Mouse (Mus musculus) kidney, embryonic 14.5 days (tissue): ENCODE measurements around the gene Itk. TPM values are rescaled to one million over a fixed set of nuclear protein-coding genes. Genes with fewer than 3 reads are reported as not detected.
A peak's percentile ranks its signal among the peaks of the same experiment; 100 is the strongest.

ENCODE experiments used
- ATAC-seq: fragments of 200-750 bp; cut with Nextera tagmentation; 2 replicates; pipeline ENCODE4 v1.8.0; 2017; ENCODE audit warnings: moderate number of reproducible peaks, mild to moderate bottlenecking, moderate TSS enrichment, moderate library complexity; ENCODE audit not compliant: low FRiP score, low TSS enrichment
- H3K27ac ChIP-seq: fragments of 300-500 bp; sonication (generic); 2 replicates; pipeline ENCODE4 v1.5.1; 2014; ENCODE audit warnings: low read depth, mild to moderate bottlenecking, low read length, moderate library complexity, mixed read lengths
- H3K27me3 ChIP-seq: fragments of 300-500 bp; sonication (generic); 2 replicates; pipeline ENCODE4 v1.6.1; 2014; ENCODE audit warnings: mild to moderate bottlenecking, low read length; ENCODE audit not compliant: control insufficient read depth, insufficient read depth
- H3K36me3 ChIP-seq: fragments of 300-500 bp; sonication (generic); 2 replicates; pipeline ENCODE4 v1.6.1; 2014; ENCODE audit warnings: low read length, mixed read lengths; ENCODE audit not compliant: control insufficient read depth, insufficient read depth
- H3K4me1 ChIP-seq: fragments of 300-500 bp; sonication (generic); 2 replicates; pipeline ENCODE4 v1.6.1; 2014; ENCODE audit warnings: low read length, mixed read lengths; ENCODE audit not compliant: control insufficient read depth, insufficient read depth
- H3K4me2 ChIP-seq: fragments of 300-500 bp; sonication (generic); replicated peaks from 2 replicates; pipeline ENCODE4 v1.6.1; 2014; ENCODE audit warnings: low read depth, mild to moderate bottlenecking, low read length
- H3K4me3 ChIP-seq: fragments of 300-500 bp; sonication (generic); 2 replicates; pipeline ENCODE4 v1.5.1; 2014; ENCODE audit warnings: mild to moderate bottlenecking, low read length
- H3K9ac ChIP-seq: fragments of 300-500 bp; sonication (generic); 2 replicates; pipeline ENCODE4 v1.6.1; 2014; ENCODE audit warnings: low read depth, mild to moderate bottlenecking, low read length, moderate library complexity
- H3K9me3 ChIP-seq: fragments of 300-500 bp; sonication (generic); 2 replicates; pipeline ENCODE4 v1.6.1; 2016; ENCODE audit warnings: low read length; ENCODE audit not compliant: control insufficient read depth
- WGBS: fragments of 180-500 bp; shearing (Covaris S2); extraction: QIAGEN DNeasy Blood & Tissue Kit; methylation state at CpG from one replicate; pipeline ENCODE4 v1.1.7; 2014; 5-methylcytosine and 5-hydroxymethylcytosine counted together
- polyA plus RNA-seq: library from polyadenylated mRNA; unstranded; fragments of >200 nt; fragmentation: Nextera tagmentation; extraction: Ambion mirVana; gene quantifications from 2 replicates; pipeline ENCODE4 v1.2.1, GENCODE M21; 2014

The Itk gene
- polyA plus RNA-seq, 1 experiment from 2014 or later, result 0.58 TPM

DNA sequence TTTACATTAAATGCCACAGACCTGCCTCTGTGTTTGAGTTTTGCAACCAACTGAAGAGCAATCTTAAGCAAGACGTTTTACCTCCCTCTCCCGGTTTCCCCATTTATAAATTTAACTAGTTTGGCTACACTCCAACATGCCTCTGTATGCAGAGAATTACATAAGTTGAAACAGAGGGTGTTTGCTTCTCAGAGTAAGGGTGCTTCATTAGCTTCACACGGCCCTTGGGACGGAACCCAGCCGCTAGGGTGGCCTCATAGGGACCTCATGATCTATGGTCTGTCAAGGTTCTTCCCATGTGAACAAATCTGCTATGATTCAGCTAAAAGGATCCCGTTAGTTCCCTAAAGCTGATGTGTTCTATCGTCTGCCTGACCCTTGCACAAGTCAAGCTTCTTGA lies 74.8 kb downstream of the Itk start:
- 52% methylated on average over 7 of the region's 7 CpGs for WGBS

DNA sequence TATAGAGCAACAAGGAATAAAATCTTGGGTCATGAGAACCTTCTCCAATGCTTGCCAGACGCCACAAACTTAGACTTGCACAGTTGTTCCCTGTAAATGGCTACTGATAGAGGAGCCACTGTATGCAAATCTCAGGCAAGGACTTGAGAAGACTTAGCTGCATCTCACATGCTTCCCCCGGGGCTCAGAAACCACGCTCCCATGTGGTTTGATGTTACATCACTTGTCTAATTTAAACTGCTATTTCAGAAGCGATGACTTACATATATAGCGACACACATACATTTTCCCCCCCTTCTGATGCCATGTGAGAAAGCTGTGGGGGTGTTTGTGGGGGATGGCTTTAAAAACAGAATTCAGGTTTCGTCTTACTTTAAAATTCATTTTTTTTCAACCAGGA lies 75.5 kb downstream of the Itk start:
- H3K9me3 ChIP-seq, result no peaks in the 10 kb centered on the region
- WGBS, result 67% methylated on average over 6 of the region's 6 CpGs
- peaks cover 8% of the 10 kb centered on the region; the same call in 1 of the 2 replicates for H3K4me1 ChIP-seq
- no peak for ATAC-seq
- H3K4me2 ChIP-seq, result no peak overlapping the region
- no peak overlapping the region for H3K27ac ChIP-seq
- H3K36me3 ChIP-seq, result no peaks in the 10 kb centered on the region
- H3K4me3 ChIP-seq, result no peak overlapping the region
- no peak overlapping the region for H3K9ac ChIP-seq
- H3K27me3 ChIP-seq, result no peaks in the 10 kb centered on the region

More for the DNA sequence above, 74.8 kb downstream of the Itk start:
- no peak for ATAC-seq
- no peak overlapping the region for H3K4me3 ChIP-seq
- no peak overlapping the region for H3K27ac ChIP-seq
- no peaks in the 10 kb centered on the region for H3K27me3 ChIP-seq
- H3K36me3 ChIP-seq, result no peaks in the 10 kb centered on the region
- no peak overlapping the region for H3K9ac ChIP-seq
- H3K4me2 ChIP-seq, result no peak overlapping the region
- no peaks in the 10 kb centered on the region for H3K9me3 ChIP-seq
- H3K4me1 ChIP-seq, result peaks cover 8% of the 10 kb centered on the region; the same call in 1 of the 2 replicates

DNA sequence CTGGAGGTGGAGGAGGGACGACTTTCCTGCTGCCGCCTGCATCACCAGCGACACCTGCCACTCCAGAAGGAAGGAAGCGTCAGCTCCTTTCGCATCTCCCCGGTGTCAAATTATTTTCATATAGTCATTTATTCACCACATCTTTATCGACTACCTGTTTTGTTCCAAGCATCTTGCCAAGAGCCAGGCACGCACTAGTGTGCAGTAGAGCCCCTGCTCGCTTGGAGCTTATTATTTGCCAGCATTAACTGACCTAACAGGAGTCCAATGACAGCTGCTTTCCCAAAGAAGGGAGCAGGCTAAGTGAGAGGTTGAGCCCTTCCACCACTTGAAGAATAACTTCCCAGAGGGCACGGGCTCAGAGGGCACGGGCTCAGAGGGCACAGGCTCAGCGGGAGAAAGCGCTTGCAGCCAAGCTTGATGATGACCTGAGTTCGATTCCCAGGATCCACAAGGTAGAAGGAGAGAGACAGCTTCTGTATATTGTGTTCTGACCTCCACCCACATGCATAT lies 76.7 kb downstream of the Itk start, which contains the start of gene Cyfip2:
Cyfip2 (minus strand) TSS at position 337 of the 513 bp plus-strand sequence.
- H3K36me3 ChIP-seq, result no peaks in the 10 kb centered on the region
- ATAC-seq, result 0 out of 2 replicates have a peak, but pooled peaks have one; percentile 7
- WGBS, result 7% methylated on average over 14 of the region's 14 CpGs
- peak within 1 kb of the TSS; percentile 70 for H3K9ac ChIP-seq
- peaks cover 8% of the 10 kb centered on the region; the same call in 1 of the 2 replicates for H3K4me1 ChIP-seq
- H3K4me2 ChIP-seq, result peak within 1 kb of the TSS; percentile 94
- peak within 1 kb of the TSS; percentile 24; the same call in 1 of the 2 replicates for H3K27ac ChIP-seq
- no peaks in the 10 kb centered on the region for H3K9me3 ChIP-seq
- no peaks in the 10 kb centered on the region for H3K27me3 ChIP-seq
- peak within 1 kb of the TSS; percentile 72 for H3K4me3 ChIP-seq

DNA sequence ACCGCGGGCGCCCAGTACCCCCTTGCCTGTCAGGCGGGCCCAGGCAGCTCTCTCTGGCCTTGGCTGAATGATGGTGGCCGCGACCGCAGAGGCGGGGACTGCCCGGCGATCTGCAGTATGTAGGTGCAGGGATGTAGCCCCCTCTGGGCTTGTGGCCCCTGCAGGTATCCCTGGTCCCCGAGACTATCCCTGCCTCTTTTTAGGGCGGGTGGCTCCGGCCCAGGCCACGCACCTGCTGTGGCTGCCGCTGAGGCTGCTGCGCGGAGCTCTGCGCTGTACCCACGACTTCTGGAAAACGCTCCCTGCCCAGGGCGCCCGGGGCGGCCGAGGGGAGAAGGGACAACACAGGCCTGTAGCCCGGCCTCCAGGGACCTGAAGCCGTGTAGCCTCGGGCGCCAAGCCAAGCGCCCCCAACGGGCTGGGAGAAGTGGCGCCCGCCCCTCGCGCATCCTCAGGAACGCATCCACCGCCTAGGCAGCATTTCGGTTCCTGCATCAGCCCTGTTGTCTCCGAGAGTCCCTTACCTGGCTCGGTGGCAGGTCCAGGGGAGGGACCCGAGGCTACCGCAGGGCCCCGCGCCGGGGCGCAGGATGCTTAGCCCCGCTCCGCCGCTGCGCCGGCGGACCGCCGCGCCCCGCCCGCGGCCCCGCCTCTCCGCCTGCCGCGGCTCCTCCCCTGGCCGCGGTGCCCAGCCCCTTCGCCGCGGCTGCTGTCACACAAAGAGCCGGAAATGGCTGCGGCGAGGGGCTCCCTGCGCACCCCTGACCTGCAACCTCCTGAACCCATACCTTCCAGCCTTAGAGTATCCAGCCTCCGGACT lies 77.4 kb downstream of the Itk start:
- peak overlapping the region; percentile 72 for H3K4me3 ChIP-seq
- H3K27me3 ChIP-seq, result no peaks in the 10 kb centered on the region
- H3K4me1 ChIP-seq, result peaks cover 8% of the 10 kb centered on the region; the same call in 1 of the 2 replicates
- H3K27ac ChIP-seq, result peak overlapping the region; percentile 24; the same call in 1 of the 2 replicates
- ATAC-seq, result peak; percentile 89
- H3K9ac ChIP-seq, result peak overlapping the region; percentile 70
- peak overlapping the region; percentile 94 for H3K4me2 ChIP-seq
- 0% methylated on average over 54 of the region's 71 CpGs for WGBS
- H3K36me3 ChIP-seq, result no peaks in the 10 kb centered on the region
- H3K9me3 ChIP-seq, result no peaks in the 10 kb centered on the region

DNA sequence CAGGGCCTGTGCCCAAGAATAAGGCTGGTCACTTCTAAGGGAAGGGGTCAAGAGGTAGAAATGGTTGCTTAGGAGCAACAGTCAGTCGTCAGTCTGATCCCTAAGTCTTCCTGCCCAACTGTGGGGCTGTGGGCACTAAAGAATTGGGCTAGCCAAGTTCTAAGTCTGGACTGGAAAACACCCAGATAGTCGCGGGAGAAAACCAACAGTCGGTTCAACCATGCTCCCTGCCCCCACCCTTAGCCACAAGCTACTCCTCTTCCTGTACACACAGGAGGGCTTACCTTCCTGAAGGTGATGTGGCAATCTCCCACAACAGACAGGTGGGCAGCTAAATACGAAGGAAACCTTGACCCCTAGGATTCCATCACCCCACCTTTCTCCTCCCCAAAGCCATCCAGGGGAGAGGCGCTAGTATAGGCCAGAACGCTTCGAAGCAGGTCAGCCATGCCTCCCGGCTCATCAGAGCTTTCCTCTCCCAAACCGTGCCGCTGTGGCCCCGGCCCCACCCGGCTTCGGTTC lies 78.1 kb downstream of the Itk start:
- ATAC-seq, result no peak; the same call in 1 of the 2 replicates
- WGBS, result 11% methylated on average over 14 of the region's 14 CpGs
- peak overlapping the region; percentile 94 for H3K4me2 ChIP-seq
- no peaks in the 10 kb centered on the region for H3K36me3 ChIP-seq
- peak overlapping the region; percentile 72 for H3K4me3 ChIP-seq
- H3K9ac ChIP-seq, result peak overlapping the region; percentile 70
- H3K27me3 ChIP-seq, result no peaks in the 10 kb centered on the region
- peaks cover 8% of the 10 kb centered on the region; the same call in 1 of the 2 replicates for H3K4me1 ChIP-seq
- no peak overlapping the region for H3K27ac ChIP-seq
- H3K9me3 ChIP-seq, result no peaks in the 10 kb centered on the region

DNA sequence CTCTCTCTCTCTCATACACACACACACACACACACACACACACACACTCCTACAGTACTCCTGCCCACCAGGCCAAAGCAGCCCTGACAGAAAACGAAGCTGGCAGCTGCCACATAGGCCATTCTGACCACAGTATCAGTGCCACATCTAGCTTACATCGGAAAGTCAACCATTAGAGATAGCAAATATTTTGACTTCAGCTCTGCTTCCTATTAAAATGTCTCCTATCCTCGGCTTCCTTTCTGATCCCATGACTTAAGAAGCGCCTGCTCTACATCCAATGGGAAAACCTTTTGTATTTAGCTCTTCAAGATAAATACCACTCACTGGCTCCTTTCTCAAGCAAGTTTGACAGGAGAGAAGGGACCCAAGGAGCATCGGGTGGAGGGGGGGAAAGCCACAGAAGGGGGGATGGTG lies 78.7 kb downstream of the Itk start:
- 76% methylated on average over 5 of the region's 5 CpGs for WGBS
- H3K4me3 ChIP-seq, result peak overlapping the region; percentile 72; the same call in 1 of the 2 replicates
- no peaks in the 10 kb centered on the region for H3K27me3 ChIP-seq
- no peaks in the 10 kb centered on the region for H3K36me3 ChIP-seq
- H3K4me1 ChIP-seq, result peaks cover 8% of the 10 kb centered on the region; the same call in 1 of the 2 replicates
- H3K27ac ChIP-seq, result no peak overlapping the region
- H3K9me3 ChIP-seq, result no peaks in the 10 kb centered on the region
- ATAC-seq, result no peak
- H3K9ac ChIP-seq, result no peak overlapping the region
- peak overlapping the region; percentile 94 for H3K4me2 ChIP-seq

DNA sequence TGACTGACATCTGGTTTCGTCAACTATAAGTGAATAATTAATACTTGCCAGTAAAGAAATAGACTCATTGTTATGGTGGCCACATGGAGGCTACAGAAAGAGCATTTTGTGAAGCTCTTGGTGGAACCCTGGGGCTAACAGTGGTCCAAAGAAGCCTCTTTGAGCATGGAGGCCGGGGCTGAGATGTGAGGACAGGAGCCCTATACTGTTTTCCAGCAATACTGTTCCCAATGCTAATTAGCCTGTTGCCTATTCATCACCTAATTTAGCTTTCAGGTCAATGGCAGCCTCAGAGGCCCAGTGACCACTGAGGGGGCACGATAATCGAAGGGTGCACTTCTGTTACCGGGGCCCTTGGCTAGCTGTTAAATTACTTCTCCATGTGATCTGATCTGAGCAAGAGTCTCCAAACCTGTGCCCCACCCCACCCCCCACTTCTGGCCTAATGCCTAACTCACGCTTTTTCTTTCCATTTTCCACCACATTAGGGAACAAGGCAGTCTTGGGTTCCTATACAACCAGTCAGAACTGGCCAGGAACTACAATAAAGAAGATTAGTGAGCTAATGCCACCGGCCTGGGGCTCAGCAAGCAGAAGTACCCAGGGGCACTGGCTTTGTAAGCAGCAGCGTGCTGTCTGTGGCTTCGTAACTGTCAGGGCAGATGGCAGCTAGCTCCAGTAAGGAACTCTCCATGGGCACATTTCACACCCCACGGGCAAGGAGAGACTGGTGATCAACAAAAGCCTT lies 79.3 kb downstream of the Itk start:
- Histone ChIP-seq H3K36me3 (no peaks in the 10 kb centered on the region), H3K4me3 (no peak overlapping the region), H3K9me3 (no peaks in the 10 kb centered on the region), H3K4me1 (peaks cover 8% of the 10 kb centered on the region; the same call in 1 of the 2 replicates), H3K9ac (no peak overlapping the region), H3K4me2 (no peak overlapping the region), H3K27me3 (no peaks in the 10 kb centered on the region), H3K27ac (no peak overlapping the region)
- WGBS, result 69% methylated on average over 10 of the region's 10 CpGs
- no peak for ATAC-seq

DNA sequence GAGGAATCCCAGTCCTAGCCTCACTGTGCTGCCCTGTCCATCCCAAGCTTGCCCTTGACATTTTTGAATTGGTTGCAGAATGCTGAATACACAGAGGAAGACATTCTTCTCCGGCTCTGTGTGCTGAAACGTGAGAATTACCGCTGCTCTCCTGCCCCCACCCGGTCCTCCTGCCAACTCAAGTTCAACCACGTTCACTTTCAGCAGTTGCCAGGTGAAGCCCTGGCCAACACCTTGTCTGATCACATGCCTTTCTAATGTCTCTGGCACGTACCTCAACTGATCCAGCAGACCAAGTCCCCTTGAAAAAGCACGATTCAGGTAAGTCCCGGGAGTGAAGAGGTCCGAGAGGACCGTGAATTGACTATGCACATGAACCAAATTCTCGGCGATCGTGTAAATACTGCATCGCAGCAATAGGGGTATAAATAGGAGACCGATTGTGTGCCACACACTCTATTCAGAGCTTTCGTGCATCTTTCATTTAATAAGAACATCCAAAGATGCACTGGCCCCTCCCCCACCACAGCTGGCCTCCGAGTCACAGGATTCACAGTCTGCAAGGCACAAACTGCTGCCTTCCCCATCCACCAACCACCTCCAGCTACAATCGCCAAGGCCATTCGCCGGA lies 80.1 kb downstream of the Itk start:
- Histone ChIP-seq H3K9ac (no peak overlapping the region), H3K27ac (no peak overlapping the region), H3K36me3 (no peaks in the 10 kb centered on the region), H3K4me2 (no peak overlapping the region), H3K4me1 (peaks cover 6% of the 10 kb centered on the region; the same call in 1 of the 2 replicates), H3K27me3 (no peaks in the 10 kb centered on the region), H3K4me3 (no peak overlapping the region), H3K9me3 (no peaks in the 10 kb centered on the region)
- no peak for ATAC-seq
- 84% methylated on average over 20 of the region's 20 CpGs for WGBS
